Mouse (Mus musculus) adrenal gland (tissue): ENCODE data around the gene Tmem210.

Experiments
- intact Hi-C: fragments of 180-260 bp; cut with DNase I; formaldehyde crosslinking; loops from one replicate; pipeline ENCODE4 v1.15.1; 2025

Tmem210 gene

DNA sequence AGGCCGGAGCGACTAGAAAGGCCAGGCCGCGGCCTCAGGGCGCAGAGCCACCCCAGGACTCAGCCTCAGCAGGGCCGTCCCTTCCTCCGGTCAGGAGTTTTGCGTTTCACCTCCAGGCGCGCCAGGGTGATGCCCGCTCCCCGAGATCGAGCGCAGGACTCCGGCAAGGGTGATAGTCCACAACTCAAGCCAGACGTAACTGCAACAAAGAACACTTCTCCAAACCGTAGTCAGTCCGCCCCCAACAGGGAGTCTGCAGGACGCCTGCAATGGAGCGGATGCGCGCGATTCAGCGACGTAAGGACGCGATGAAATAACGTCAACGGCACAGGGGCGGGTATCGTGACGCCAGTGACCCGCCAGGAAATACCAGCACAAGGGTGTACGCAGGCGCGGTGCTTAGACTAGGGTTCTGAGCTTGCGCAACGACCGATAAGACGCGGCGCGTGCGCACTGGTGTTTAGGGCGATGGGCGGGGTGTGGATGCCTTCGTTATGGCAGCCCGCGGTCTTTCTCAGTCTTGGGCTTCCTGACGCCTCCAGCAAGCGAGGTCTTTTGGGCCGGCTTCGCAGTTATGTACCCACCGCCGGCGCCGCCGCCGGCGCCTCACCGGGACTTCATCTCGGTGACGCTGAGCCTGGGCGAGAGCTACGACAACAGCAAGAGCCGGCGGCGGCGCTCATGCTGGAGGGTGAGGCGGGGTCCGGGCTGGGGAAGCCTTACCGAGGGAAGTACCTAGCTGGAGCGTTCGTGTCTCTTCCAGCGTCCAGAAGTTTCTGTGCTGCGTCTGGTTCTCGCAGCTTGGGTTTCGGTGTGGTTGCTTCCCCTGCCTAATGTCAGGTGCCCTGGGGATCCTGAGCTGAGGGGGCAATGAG, 44.6 kb downstream of the Tmem210 start, which contains the start of gene Man1b1:
Man1b1 (plus strand) TSS at position 53 of the 875 bp plus-strand sequence.
- intact Hi-C loops = loop anchor here (5.0 to 10.0 kb wide), 2 partner anchors 60 to 138 kb away; partner anchors contain the start of genes Anapc2, Ssna1 and Tor4a

GRCm38 (mm10) chr2:25333569-25333968, 45.6 kb downstream of the Tmem210 start:
- intact Hi-C loops = loop anchor here (5.0 to 10.0 kb wide), 2 partner anchors 61 to 139 kb away; partner anchors contain the start of genes Anapc2, Ssna1 and Tor4a

GRCm38 (mm10) chr2:25338303-25338702, 50.4 kb downstream of the Tmem210 start:
- intact Hi-C loops = loop anchor here (10.0 kb wide), 1 partner anchor 144 kb away; the partner anchor contains the start of gene Tor4a
